Mouse (Mus musculus) monocyte, adult 5-6 weeks (primary cell): Measurements from ENCODE around the gene Uqcc1. TPM values are rescaled to one million over a fixed set of nuclear protein-coding genes. Genes with fewer than 3 reads are reported as not detected.

ENCODE experiments used
- ATAC-seq: fragments of 153-309, 156-312 bp; replicated peaks from 2 replicates; pipeline ENCODE4 v1.8.0; 2017; ENCODE audit warnings: mild to moderate bottlenecking; ENCODE audit not compliant: low TSS enrichment, insufficient number of reproducible peaks, severe bottlenecking, poor library complexity, low FRiP score
- total RNA-seq: library from RNA; stranded (forward); fragments of 200-1000, 200-491, 200-594 nt; gene quantifications from 3 replicates; pipeline ENCODE4 v1.2.3, GENCODE M21; 2017

Gene Uqcc1
- 33.3 to 43.3 TPM (median 37.7 TPM) in 3 replicates for total RNA-seq

- peak; percentile 99 for ATAC-seq
Measured at GRCm38 (mm10) chr2:155929531-155930442, at the start of gene Uqcc1. Gene Uqcc1 (minus strand): TSS chr2:155930310.

GRCm38 (mm10) chr2:155979328-155979991, 49.4 kb upstream of the Uqcc1 start:
- peak; percentile 92 for ATAC-seq

- no peak for ATAC-seq
Measured at GRCm38 (mm10) chr2:155974087-155974731, 44.1 kb upstream of the Uqcc1 start.

GRCm38 (mm10) chr2:155973348-155973747, 43.2 kb upstream of the Uqcc1 start:
- ATAC-seq, result no peak

- no peak for ATAC-seq
Measured at GRCm38 (mm10) chr2:155962991-155963390, 32.9 kb upstream of the Uqcc1 start.

GRCm38 (mm10) chr2:155961862-155962261, 31.8 kb upstream of the Uqcc1 start:
- ATAC-seq, result no peak

GRCm38 (mm10) chr2:155959981-155960380, 29.9 kb upstream of the Uqcc1 start:
- no peak for ATAC-seq

GRCm38 (mm10) chr2:155956134-155957059, 26.3 kb upstream of the Uqcc1 start, which contains the start of gene Cep250:
Gene Cep250 (plus strand): TSS chr2:155956458.
- peak; percentile 91 for ATAC-seq

GRCm38 (mm10) chr2:155952006-155952405, 21.9 kb upstream of the Uqcc1 start:
- no peak for ATAC-seq

- no peak for ATAC-seq
Measured at GRCm38 (mm10) chr2:155949362-155949761, 19.3 kb upstream of the Uqcc1 start.

GRCm38 (mm10) chr2:155947390-155948002, 17.4 kb upstream of the Uqcc1 start:
- ATAC-seq, result no peak

- ATAC-seq, result 0 out of 2 replicates have a peak, but pooled peaks have one; percentile 2
Measured at GRCm38 (mm10) chr2:155946499-155946898, 16.4 kb upstream of the Uqcc1 start.

GRCm38 (mm10) chr2:155946069-155946468, 16.0 kb upstream of the Uqcc1 start:
- 0 out of 2 replicates have a peak, but pooled peaks have one; percentile 19 for ATAC-seq

- no peak for ATAC-seq
Measured at GRCm38 (mm10) chr2:155945580-155945979, 15.5 kb upstream of the Uqcc1 start.

- no peak for ATAC-seq
Measured at GRCm38 (mm10) chr2:155945124-155945523, 15.0 kb upstream of the Uqcc1 start, which contains the start of gene Gdf5. Gene Gdf5 (minus strand): TSS chr2:155945367.

- ATAC-seq, result no peak
Measured at GRCm38 (mm10) chr2:155944685-155945084, 14.6 kb upstream of the Uqcc1 start.

GRCm38 (mm10) chr2:155943463-155943862, 13.4 kb upstream of the Uqcc1 start:
- no peak for ATAC-seq
